Mouse (Mus musculus): Measurements from ENCODE around the gene Gorab. TPM values are rescaled to one million over a fixed set of nuclear protein-coding genes. Genes with fewer than 3 reads are reported as not detected.
A peak's percentile ranks its signal among the peaks of the same experiment; 100 is the strongest.

Gorab gene
- total RNA-seq, 2 experiments from 2014 or later = 10.1 to 10.5 TPM

GRCm38 (mm10) chr1:163357733-163358132, 45.7 kb downstream of the Gorab start:
- DNase-seq = no peak

DNA sequence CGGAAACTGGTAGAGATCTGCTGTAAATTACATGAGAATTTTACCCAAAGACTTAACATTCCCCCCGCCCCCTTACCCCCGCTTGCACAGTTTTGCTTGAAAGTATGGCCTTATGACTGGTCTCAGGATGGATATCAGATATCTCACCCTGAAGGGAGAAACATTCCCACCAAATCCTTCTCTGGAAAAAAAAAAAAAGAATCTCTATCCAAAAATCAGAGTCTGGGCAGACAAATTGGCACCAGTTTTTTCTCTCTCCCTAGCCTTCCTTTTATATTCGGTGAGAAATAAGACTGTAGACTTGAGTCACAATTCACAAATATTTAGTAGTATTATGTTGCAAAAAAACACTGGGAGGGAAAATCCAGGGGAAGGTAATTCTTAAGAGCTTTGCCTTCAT, 47.3 kb downstream of the Gorab start:
- no peak for DNase-seq

DNA sequence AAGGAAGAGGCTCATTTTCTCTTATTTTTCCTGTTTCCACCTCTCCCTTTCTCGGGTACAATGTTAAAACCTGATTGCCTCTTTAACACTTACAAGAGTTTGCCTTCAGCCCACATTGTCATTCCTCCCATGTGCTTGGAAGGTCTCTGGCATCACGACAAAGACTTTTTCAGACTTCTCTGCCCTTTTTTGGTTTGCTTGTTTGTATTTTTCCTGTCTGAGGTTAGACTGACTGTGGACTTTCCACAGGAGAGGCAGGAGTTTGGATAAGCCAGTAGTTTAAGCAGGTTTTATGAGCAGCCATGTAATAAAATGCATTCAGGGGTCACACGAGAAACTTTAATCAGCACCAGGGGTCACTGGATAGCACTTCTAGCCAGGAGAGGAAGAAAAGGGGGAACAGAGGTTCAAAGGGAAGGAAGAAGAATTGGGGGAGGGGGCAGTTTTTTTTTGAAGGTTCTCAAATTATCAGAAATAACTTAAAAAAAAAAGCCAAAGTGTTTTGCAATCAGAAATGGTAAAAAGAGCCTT, 47.8 kb downstream of the Gorab start:
- no peak for DNase-seq

GRCm38 (mm10) chr1:163350988-163351387, 52.5 kb downstream of the Gorab start:
- DNase-seq = no peak

DNA sequence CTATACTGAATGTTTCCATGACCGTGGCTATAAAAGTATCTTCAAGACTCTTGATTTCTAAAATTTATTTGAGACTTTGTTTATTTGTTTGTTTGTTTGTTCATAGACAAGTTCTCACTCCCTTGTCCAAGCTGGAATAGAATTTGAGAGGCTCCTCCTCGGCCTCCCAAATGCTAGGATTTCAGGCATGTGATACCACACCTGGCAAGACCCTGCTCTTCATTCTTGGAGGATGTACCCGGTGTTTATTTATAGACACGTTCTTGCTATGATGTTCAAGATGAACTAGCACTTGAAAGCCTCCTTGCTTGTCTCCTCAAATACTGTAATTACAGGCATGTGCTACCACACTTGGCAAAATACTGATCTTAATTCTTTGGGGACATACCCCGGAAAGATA, 57.9 kb downstream of the Gorab start:
- no peak for DNase-seq

GRCm38 (mm10) chr1:163344931-163345330, 58.5 kb downstream of the Gorab start:
- no peak for DNase-seq

DNA sequence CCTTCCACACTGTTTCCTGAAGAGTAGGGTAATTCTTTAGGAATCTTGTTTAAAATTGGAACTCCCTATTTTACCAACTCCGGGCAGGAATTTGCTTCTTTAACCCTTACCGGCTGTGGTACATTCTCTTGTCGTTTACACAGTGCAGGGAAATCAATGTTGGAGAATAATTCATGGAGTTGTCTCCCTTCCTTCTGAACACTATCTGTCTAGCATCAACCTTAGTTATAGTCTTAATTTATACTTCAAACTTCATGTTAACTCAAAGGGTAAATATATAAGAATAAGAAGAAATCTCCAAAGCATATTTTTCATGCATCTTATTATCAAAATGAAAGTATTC, 64.3 kb downstream of the Gorab start:
- DNase-seq = no peak

DNA sequence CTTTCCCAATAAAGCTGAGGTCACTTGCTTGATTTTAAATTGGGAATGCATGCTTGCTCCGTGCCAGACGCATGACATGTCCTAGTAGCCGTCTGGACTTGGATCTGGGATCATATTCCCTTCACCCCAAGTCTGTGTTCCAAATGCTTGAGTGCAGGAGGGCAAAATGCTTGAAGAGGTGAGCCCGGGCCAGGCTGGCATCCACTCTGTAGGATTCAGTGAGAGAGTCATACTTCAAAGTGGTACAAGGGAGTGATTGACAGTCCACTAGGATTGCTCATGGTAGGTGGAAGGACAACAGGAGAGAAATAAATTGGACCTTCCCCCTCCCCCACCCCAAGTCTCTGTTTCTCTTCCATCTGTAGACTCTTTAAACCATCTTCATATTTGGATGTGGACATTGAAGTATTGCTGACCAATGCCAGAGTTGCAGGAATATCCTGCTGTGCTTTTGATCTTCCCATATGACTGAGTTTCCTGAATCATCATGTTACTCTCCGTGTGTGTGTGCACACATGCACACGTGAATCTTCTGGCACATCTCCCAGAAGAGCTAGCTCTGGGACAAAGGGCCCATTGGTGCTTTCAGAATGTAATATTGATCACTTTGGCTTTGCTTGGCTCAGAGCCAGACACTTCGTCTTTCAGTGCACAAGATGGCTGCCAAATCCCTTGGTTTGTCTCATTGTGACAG, 64.8 kb downstream of the Gorab start:
- DNase-seq = peak; percentile 10

DNA sequence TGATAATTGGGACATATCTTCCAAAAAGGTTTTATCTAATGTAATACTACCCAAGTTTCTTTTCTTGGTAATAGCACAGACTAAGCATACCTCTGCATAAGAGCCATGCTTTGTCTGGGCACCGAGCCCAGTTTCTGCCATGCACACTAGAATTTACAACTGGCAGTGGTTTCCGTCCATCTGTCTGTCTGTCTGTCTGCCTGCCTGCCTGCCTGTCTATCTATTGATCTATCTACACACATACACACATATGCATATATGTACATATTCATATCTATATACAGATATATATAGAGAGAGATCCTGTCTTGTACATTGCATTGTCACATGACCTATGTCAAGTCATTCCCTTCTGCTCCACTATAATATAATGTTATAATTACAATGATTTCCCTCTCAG, 65.6 kb downstream of the Gorab start:
- peak; percentile 24 for DNase-seq

Other genes with a start within 250 kb of the Gorab start
- 10 to 100 TPM; 14.2 to 22.1 TPM for gene Prrx1, start 90.0 kb downstream of the Gorab start, total RNA-seq (2021)